Mouse (Mus musculus) intestine, embryonic 16.5 days (tissue): ENCODE results near the gene Uts2r. TPM values are rescaled to one million over a fixed set of nuclear protein-coding genes. Genes with fewer than 3 reads are reported as not detected.
A peak's percentile ranks its signal among the peaks of the same experiment; 100 is the strongest.

Experiments
- ATAC-seq: fragments of 200-750 bp; cut with Nextera tagmentation; 2 replicates; pipeline ENCODE4 v1.8.0; 2017; ENCODE audit warnings: moderate TSS enrichment, moderate library complexity
- H3K27ac ChIP-seq: fragments of 300-500 bp; sonication (generic); 2 replicates; pipeline ENCODE4 v1.5.1; 2014; ENCODE audit warnings: mild to moderate bottlenecking, low read length
- H3K27me3 ChIP-seq: fragments of 300-500 bp; sonication (generic); replicated peaks from 2 replicates; pipeline ENCODE4 v1.6.1; 2014; ENCODE audit warnings: low read length, control low read depth, mixed read lengths; ENCODE audit not compliant: control insufficient read depth, insufficient read depth
- H3K36me3 ChIP-seq: fragments of 300-500 bp; sonication (generic); 2 replicates; pipeline ENCODE4 v1.6.1; 2014; ENCODE audit warnings: low read length, control low read depth; ENCODE audit not compliant: control insufficient read depth, insufficient read depth
- H3K4me1 ChIP-seq: fragments of 300-500 bp; sonication (generic); 2 replicates; pipeline ENCODE4 v1.6.1; 2014; ENCODE audit warnings: low read length, control low read depth, mixed read lengths; ENCODE audit not compliant: control insufficient read depth, insufficient read depth
- H3K4me2 ChIP-seq: fragments of 300-500 bp; sonication (generic); 2 replicates; pipeline ENCODE4 v1.6.1; 2014; ENCODE audit warnings: low read depth, low read length, control low read depth
- H3K4me3 ChIP-seq: fragments of 300-500 bp; sonication (generic); 2 replicates; pipeline ENCODE4 v1.5.1; 2014; ENCODE audit warnings: mild to moderate bottlenecking, low read length
- H3K9ac ChIP-seq: fragments of 300-500 bp; sonication (generic); 2 replicates; pipeline ENCODE4 v1.6.1; 2014; ENCODE audit warnings: low read depth, low read length
- H3K9me3 ChIP-seq: fragments of 300-500 bp; sonication (generic); 2 replicates; pipeline ENCODE4 v1.6.1; 2016; ENCODE audit warnings: low read length, control low read depth; ENCODE audit not compliant: control insufficient read depth
- WGBS: fragments of 180-500 bp; shearing (Covaris S2); extraction: QIAGEN DNeasy Blood & Tissue Kit; methylation state at CpG from one replicate; pipeline ENCODE4 v1.1.7; 2014; 5-methylcytosine and 5-hydroxymethylcytosine counted together
- polyA plus RNA-seq: library from polyadenylated mRNA; unstranded; fragments of >200 nt; fragmentation: Nextera tagmentation; extraction: Ambion mirVana; gene quantifications from 2 replicates; pipeline ENCODE4 v1.2.1, GENCODE M21; 2015

The Uts2r gene
- polyA plus RNA-seq, 1 experiment from 2014 or later = not detected

DNA sequence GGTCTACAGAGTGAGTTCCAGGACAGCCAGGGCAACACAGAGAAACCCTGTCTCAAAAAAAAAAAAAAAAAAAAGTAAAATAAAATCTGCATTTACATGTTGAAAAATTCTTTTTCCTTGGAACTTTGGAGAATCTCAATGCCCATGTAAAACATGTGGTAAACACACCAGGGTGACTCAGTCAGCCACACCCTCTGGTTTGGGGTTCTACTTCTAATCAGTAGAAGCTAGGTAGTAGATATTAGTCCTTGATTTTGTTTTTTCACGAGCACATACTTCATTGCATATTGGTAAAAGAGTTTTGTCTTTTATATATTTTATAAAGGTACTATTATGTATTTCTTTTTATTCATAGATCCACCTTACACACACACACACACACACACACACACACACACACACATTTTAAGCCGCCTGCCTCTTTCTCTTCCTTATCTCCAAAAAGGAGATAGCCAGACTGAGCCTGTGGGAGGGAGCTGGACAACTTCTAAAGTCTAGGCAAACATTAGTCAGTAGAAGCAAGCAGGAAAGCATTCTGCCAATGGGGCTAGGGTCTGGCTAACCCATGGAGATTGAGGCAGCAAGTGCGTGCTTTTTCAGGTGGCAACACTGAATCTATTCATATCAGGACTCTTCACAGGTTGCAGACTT is 34.4 kb upstream of the Uts2r start:
- Histone ChIP-seq H3K4me2 (no peak overlapping the region), H3K36me3 (no peaks in the 10 kb centered on the region), H3K27me3 (no peaks in the 10 kb centered on the region), H3K4me1 (no peaks in the 10 kb centered on the region), H3K9ac (no peak overlapping the region), H3K4me3 (no peak overlapping the region), H3K9me3 (no peaks in the 10 kb centered on the region), H3K27ac (no peak overlapping the region)
- no peak for ATAC-seq
- WGBS = 70% methylated on average over 3 of the region's 3 CpGs

DNA sequence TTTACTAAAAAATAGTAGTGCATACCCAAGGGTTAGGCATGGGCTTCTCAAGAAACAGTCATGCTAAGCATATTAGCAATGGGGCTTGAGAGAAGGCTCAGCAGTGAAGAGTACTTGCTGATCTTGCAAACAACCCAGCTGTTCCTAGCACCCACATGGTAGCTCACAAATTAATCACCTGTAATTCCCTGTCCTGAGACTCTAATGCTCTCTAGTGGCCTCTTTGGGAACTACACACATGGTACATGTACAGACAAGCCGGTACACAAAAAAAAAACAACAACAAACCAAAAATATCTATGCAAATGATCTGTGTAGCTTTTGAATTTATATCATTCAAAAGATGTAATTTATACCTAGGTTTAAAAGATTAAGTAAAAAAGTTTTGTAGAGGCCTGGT is 33.7 kb upstream of the Uts2r start:
- ATAC-seq = no peak

GRCm38 (mm10) chr11:121127441-121127840 is 32.6 kb upstream of the Uts2r start:
- Histone ChIP-seq H3K36me3 (no peaks in the 10 kb centered on the region), H3K27ac (no peak overlapping the region), H3K9ac (no peak overlapping the region), H3K9me3 (no peaks in the 10 kb centered on the region), H3K4me1 (no peaks in the 10 kb centered on the region), H3K4me3 (no peak overlapping the region), H3K27me3 (no peaks in the 10 kb centered on the region), H3K4me2 (no peak overlapping the region)
- ATAC-seq = no peak
- WGBS = 85% methylated on average over 3 of the region's 3 CpGs

More for the DNA sequence above, 33.7 kb upstream of the Uts2r start:
- no peak overlapping the region for H3K27ac ChIP-seq
- WGBS = 63% methylated on average over 1 of the region's 1 CpGs
- no peak overlapping the region for H3K9ac ChIP-seq
- no peak overlapping the region for H3K4me3 ChIP-seq
- H3K27me3 ChIP-seq = no peaks in the 10 kb centered on the region
- H3K36me3 ChIP-seq = no peaks in the 10 kb centered on the region
- H3K9me3 ChIP-seq = no peaks in the 10 kb centered on the region
- no peaks in the 10 kb centered on the region for H3K4me1 ChIP-seq
- H3K4me2 ChIP-seq = no peak overlapping the region

DNA sequence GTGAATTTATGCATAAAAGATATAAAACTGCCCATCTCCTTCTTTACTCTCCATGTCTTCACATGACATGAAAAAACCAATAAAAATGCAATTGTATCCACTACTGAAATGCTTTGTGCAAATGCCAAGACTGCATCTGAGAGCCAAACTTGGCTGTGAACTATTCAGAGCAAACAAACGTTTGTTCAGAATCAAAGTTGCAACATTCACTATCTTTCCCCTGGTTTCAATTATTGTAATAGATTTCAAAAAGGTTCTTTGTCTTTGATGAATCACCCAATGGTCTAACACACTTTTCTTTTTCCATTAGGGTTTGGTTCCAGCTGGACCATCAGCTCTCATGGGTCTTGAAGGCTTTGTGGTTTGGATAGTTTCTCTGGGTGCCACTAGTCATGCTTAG is 30.5 kb upstream of the Uts2r start:
- no peak overlapping the region for H3K4me3 ChIP-seq
- no peak overlapping the region for H3K27ac ChIP-seq
- H3K9me3 ChIP-seq = no peaks in the 10 kb centered on the region
- 63% methylated on average over 1 of the region's 1 CpGs for WGBS
- H3K27me3 ChIP-seq = no peaks in the 10 kb centered on the region
- H3K4me1 ChIP-seq = no peaks in the 10 kb centered on the region
- no peak for ATAC-seq
- H3K9ac ChIP-seq = no peak overlapping the region
- H3K36me3 ChIP-seq = no peaks in the 10 kb centered on the region
- H3K4me2 ChIP-seq = no peak overlapping the region

- H3K4me1 ChIP-seq = no peaks in the 10 kb centered on the region
- 45% methylated on average over 1 of the region's 1 CpGs for WGBS
These were observed 25.5 kb upstream of the Uts2r start for GRCm38 (mm10) chr11:121134600-121134999.

GRCm38 (mm10) chr11:121137682-121138081 is 22.4 kb upstream of the Uts2r start:
- H3K27me3 ChIP-seq = 0 out of 2 replicates have a peak, but pooled peaks cover 2% of the 10 kb centered on the region
- no peak overlapping the region for H3K9ac ChIP-seq
- H3K4me3 ChIP-seq = no peak overlapping the region
- H3K36me3 ChIP-seq = no peaks in the 10 kb centered on the region
- ATAC-seq = peak; percentile 58
- H3K4me2 ChIP-seq = no peak overlapping the region
- H3K9me3 ChIP-seq = no peaks in the 10 kb centered on the region
- no peak overlapping the region for H3K27ac ChIP-seq
- no peaks in the 10 kb centered on the region for H3K4me1 ChIP-seq
- WGBS = 77% methylated on average over 5 of the region's 5 CpGs

More at GRCm38 (mm10) chr11:121134600-121134999, 25.5 kb upstream of the Uts2r start:
- Histone ChIP-seq H3K9me3 (no peaks in the 10 kb centered on the region), H3K36me3 (no peaks in the 10 kb centered on the region), H3K9ac (no peak overlapping the region), H3K4me3 (no peak overlapping the region), H3K27ac (no peak overlapping the region), H3K27me3 (0 out of 2 replicates have a peak, but pooled peaks cover 2% of the 10 kb centered on the region), H3K4me2 (no peak overlapping the region)
- no peak for ATAC-seq

DNA sequence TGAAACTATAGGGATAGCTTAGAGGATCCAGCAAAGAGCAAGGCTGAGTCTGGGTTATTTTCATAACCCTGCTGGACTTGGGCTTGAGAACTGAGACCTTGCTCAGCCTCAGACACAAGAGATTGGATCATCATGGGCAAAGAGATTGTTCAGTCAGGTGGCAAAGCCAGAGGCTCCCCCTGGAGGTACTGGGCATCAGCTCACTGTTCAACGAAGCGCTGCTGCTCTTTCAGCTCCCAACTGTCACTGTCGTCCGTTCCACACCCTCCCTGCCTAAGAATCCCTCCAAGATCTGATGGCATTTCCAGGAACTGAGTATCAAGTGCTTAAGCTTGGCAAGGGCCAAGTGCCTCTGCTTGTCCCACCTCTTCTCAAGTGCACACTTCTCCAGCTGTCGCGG is 21.3 kb upstream of the Uts2r start:
- Histone ChIP-seq H3K4me1 (peaks cover 8% of the 10 kb centered on the region), H3K36me3 (no peaks in the 10 kb centered on the region), H3K9ac (no peak overlapping the region), H3K4me3 (no peak overlapping the region), H3K27ac (no peak overlapping the region), H3K9me3 (no peaks in the 10 kb centered on the region), H3K27me3 (0 out of 2 replicates have a peak, but pooled peaks cover 2% of the 10 kb centered on the region), H3K4me2 (no peak overlapping the region)
- 52% methylated on average over 6 of the region's 6 CpGs for WGBS
- no peak for ATAC-seq

GRCm38 (mm10) chr11:121143325-121144015 is 16.6 kb upstream of the Uts2r start:
- Histone ChIP-seq H3K9ac (no peak overlapping the region), H3K4me2 (no peak overlapping the region), H3K9me3 (no peaks in the 10 kb centered on the region), H3K27me3 (0 out of 2 replicates have a peak, but pooled peaks cover 2% of the 10 kb centered on the region), H3K4me1 (peaks cover 8% of the 10 kb centered on the region), H3K36me3 (no peaks in the 10 kb centered on the region), H3K4me3 (no peak overlapping the region), H3K27ac (no peak overlapping the region)
- peak; percentile 85 for ATAC-seq
- whole genome bisulfite sequencing = 68% methylated on average over 9 of the region's 9 CpGs

DNA sequence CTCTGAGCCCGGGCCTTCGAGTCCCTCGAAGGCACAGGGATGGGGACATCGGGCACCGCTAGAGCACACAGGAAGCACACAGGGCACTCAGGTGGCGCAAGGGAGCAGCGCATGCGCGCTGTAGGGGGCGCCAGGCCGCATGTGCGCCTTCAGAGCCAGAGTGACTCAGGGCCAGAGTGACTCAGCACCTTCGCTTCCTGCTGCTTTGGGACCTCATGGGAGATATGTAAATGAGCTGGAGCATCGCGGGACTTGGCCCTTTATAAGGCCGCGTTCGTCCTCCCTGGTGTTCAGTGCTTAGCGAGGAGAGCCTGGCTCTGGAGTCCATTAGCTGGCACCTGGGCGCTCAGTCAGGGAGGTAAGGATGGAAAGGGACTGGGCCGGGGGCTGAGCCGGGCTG is 14.2 kb upstream of the Uts2r start, which contains the start of gene Tex19.1:
TSS of gene Tex19.1 (plus strand) at position 279 of the 400 bp plus-strand sequence.
- no peak within 1 kb of the TSS for H3K27ac ChIP-seq
- no peak within 1 kb of the TSS for H3K9ac ChIP-seq
- no peaks in the 10 kb centered on the region for H3K9me3 ChIP-seq
- H3K4me1 ChIP-seq = peaks cover 8% of the 10 kb centered on the region
- no peak within 1 kb of the TSS for H3K4me2 ChIP-seq
- no peak within 1 kb of the TSS for H3K4me3 ChIP-seq
- ATAC-seq = no peak
- no peaks in the 10 kb centered on the region for H3K36me3 ChIP-seq
- WGBS = 87% methylated on average over 22 of the region's 22 CpGs
- no peaks in the 10 kb centered on the region for H3K27me3 ChIP-seq
